Mouse (Mus musculus) adrenal gland, postnatal 0 days (tissue): ENCODE measurements around the gene Ddx3y. TPM values are rescaled to one million over a fixed set of nuclear protein-coding genes. Genes with fewer than 3 reads are reported as not detected.

Source experiments
- polyA plus RNA-seq: library from polyadenylated mRNA; unstranded; fragments of >200 nt; fragmentation: Nextera tagmentation; extraction: Ambion mirVana; gene quantifications from 2 replicates; pipeline ENCODE4 v1.2.1, GENCODE M21; 2015

Ddx3y gene
- 0.05 TPM in 1 of 2 replicates, not detected in the other for polyA plus RNA-seq

DNA sequence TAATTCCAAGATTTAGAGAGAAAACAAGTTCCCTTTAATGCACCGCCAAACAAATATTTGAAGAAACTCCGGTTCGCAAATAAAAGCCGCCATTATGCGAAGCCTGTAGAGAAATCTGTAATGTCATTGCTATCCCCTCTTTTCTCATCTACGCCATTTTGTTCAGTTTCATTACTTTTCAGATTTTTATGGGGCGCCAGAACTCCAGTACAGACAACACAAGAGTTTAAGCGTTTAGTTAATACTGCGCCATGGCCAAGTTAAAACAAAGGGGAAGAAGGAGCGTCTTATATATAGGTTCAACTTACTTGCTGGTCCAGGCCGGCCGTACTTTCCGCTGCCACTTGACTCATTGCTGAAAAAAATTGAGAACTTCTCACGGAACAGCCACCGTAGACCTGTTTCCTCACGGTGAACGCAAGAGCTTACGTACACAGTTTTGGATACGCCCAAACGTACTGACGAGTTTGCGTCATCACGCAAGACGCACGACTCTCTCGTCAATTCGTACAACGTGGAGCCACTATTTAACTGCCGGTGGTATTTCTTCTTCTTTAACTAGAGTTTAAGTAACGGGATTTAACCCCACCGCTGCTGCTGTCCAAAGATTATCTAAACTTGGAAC, at the start of gene Ddx3y:
Gene Ddx3y (minus strand): TSS at position 459 of the 625 bp plus-strand sequence.

DNA sequence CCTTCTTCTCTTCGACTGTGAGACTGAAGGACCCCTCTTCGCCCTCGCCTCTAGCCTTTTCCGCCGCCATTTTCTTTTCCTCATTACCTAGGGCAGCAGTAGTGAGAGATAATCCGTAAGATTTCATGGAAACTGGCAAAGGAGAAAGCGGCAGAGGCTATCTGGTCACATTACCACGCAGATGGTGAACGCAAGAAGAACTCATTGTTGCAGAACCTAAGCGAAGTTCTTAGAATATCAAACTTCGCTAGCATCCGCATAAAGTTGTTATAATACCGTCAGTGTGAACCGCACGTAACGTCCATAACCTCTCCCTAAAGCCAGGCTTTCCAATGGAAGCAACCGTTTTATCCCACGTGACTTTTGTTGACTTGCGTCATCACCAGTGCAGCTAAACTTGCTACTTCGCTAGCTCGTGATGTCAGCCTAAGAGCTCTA, 41.0 kb downstream of the Ddx3y start, which contains the start of gene Uty:
Gene Uty (minus strand): TSS at position 334 of the 438 bp plus-strand sequence.

Other genes with a start within 250 kb of the Ddx3y start
- not detected in 2 replicates for gene Uty, start 40.9 kb downstream of the Ddx3y start, polyA plus RNA-seq
- gene Usp9y, start 173.2 kb upstream of the Ddx3y start, polyA plus RNA-seq: not detected in 2 replicates